Mouse (Mus musculus) liver, embryonic 16.5 days (tissue): ENCODE results near the gene Coq10b. TPM values are rescaled to one million over a fixed set of nuclear protein-coding genes. Genes with fewer than 3 reads are reported as not detected.

ENCODE experiments used
- ATAC-seq: fragments of 200-750 bp; cut with Nextera tagmentation; 2 replicates; pipeline ENCODE4 v1.8.0; 2017; ENCODE audit warnings: low read depth, mild to moderate bottlenecking, moderate number of reproducible peaks, moderate library complexity
- H3K27ac ChIP-seq: fragments of 300-500 bp; sonication (generic); 2 replicates; pipeline ENCODE4 v1.5.1; 2014; ENCODE audit warnings: mild to moderate bottlenecking, low read length
- H3K27me3 ChIP-seq: fragments of 300-500 bp; sonication (generic); 2 replicates; pipeline ENCODE4 v1.6.1; 2014; ENCODE audit warnings: low read depth, low read length, mixed read lengths; ENCODE audit not compliant: control insufficient read depth, insufficient read depth
- H3K36me3 ChIP-seq: fragments of 300-500 bp; sonication (generic); 2 replicates; pipeline ENCODE4 v1.6.1; 2014; ENCODE audit warnings: mild to moderate bottlenecking; ENCODE audit not compliant: control insufficient read depth, insufficient read depth
- H3K4me1 ChIP-seq: fragments of 300-500 bp; sonication (generic); 2 replicates; pipeline ENCODE4 v1.6.1; 2014; ENCODE audit warnings: low read depth, low read length, mixed read lengths; ENCODE audit not compliant: control insufficient read depth
- H3K4me2 ChIP-seq: fragments of 300-500 bp; sonication (generic); 2 replicates; pipeline ENCODE4 v1.6.1; 2014; ENCODE audit warnings: low read depth, low read length, mixed read lengths
- H3K4me3 ChIP-seq: fragments of 300-500 bp; sonication (generic); 2 replicates; pipeline ENCODE4 v1.5.1; 2014; ENCODE audit warnings: low read depth, mild to moderate bottlenecking, low read length
- H3K9ac ChIP-seq: fragments of 300-500 bp; sonication (generic); 2 replicates; pipeline ENCODE4 v1.6.1; 2014; ENCODE audit warnings: low read depth, low read length
- H3K9me3 ChIP-seq: fragments of 300-500 bp; sonication (generic); replicated peaks from 2 replicates; pipeline ENCODE4 v1.6.1; 2016; ENCODE audit warnings: low read length; ENCODE audit not compliant: control insufficient read depth
- WGBS: fragments of 180-500 bp; shearing (Covaris S2); extraction: QIAGEN DNeasy Blood & Tissue Kit; methylation state at CpG from one replicate; pipeline ENCODE4 v1.1.7; 2014; ENCODE audit not compliant: insufficient replicate concordance; 5-methylcytosine and 5-hydroxymethylcytosine counted together
- polyA plus RNA-seq: library from polyadenylated mRNA; unstranded; fragments of >200 nt; fragmentation: Nextera tagmentation; extraction: Ambion mirVana; gene quantifications from 2 replicates; pipeline ENCODE4 v1.2.1, GENCODE M21; 2015

Gene Coq10b
- polyA plus RNA-seq, 1 experiment from 2014 or later, result 12.0 TPM

- H3K9me3 ChIP-seq, result no peaks in the 10 kb centered on the region
- peak within 1 kb of the TSS; percentile 88 for H3K4me3 ChIP-seq
- H3K4me2 ChIP-seq, result peak within 1 kb of the TSS; percentile 96
- peak within 1 kb of the TSS; percentile 90 for H3K9ac ChIP-seq
- peaks cover 18% of the 10 kb centered on the region for H3K36me3 ChIP-seq
- H3K4me1 ChIP-seq, result peaks cover 14% of the 10 kb centered on the region
- peak; percentile 88 for ATAC-seq
- no peaks in the 10 kb centered on the region for H3K27me3 ChIP-seq
- H3K27ac ChIP-seq, result peak within 1 kb of the TSS; percentile 94
- under 1% methylated on average over 74 of the region's 76 CpGs for WGBS
Measured at GRCm38 (mm10) chr1:55087932-55088610, 35.5 kb downstream of the Coq10b start, which contains the start of the genes Hspe1 and Hspd1. Hspe1 (plus strand) TSS chr1:55088132. Hspd1 (minus strand) TSS chr1:55088243.

GRCm38 (mm10) chr1:55088611-55089497, 36.3 kb downstream of the Coq10b start:
- H3K9ac ChIP-seq, result peak overlapping the region; percentile 90
- peak overlapping the region; percentile 96 for H3K4me2 ChIP-seq
- H3K4me1 ChIP-seq, result peaks cover 14% of the 10 kb centered on the region
- peak overlapping the region; percentile 88 for H3K4me3 ChIP-seq
- H3K27me3 ChIP-seq, result no peaks in the 10 kb centered on the region
- WGBS, result 2% methylated on average over 16 of the region's 16 CpGs
- peak overlapping the region; percentile 94 for H3K27ac ChIP-seq
- no peaks in the 10 kb centered on the region for H3K9me3 ChIP-seq
- peaks cover 10% of the 10 kb centered on the region for H3K36me3 ChIP-seq
- ATAC-seq, result no peak

- WGBS, result 60% methylated on average over 5 of the region's 5 CpGs
Measured at GRCm38 (mm10) chr1:55089498-55090064, 37.0 kb downstream of the Coq10b start.

GRCm38 (mm10) chr1:55092056-55092455, 39.5 kb downstream of the Coq10b start:
- WGBS, result 65% methylated on average over 2 of the region's 2 CpGs
- Histone ChIP-seq H3K4me3 (no peak overlapping the region), H3K9me3 (no peaks in the 10 kb centered on the region), H3K36me3 (peaks cover 4% of the 10 kb centered on the region), H3K4me1 (peaks cover 5% of the 10 kb centered on the region), H3K27me3 (no peaks in the 10 kb centered on the region), H3K9ac (no peak overlapping the region), H3K27ac (no peak overlapping the region), H3K4me2 (no peak overlapping the region)
- ATAC-seq, result no peak

More at GRCm38 (mm10) chr1:55089498-55090064, 37.0 kb downstream of the Coq10b start:
- H3K9ac ChIP-seq, result peak overlapping the region; percentile 19; the same call in 1 of the 2 replicates
- peak overlapping the region; percentile 88 for H3K4me3 ChIP-seq
- ATAC-seq, result no peak
- H3K27ac ChIP-seq, result 0 out of 2 replicates have a peak overlapping the region, but pooled peaks have one; percentile 3
- no peaks in the 10 kb centered on the region for H3K27me3 ChIP-seq
- peaks cover 14% of the 10 kb centered on the region for H3K4me1 ChIP-seq
- peaks cover 8% of the 10 kb centered on the region for H3K36me3 ChIP-seq
- H3K4me2 ChIP-seq, result peak overlapping the region; percentile 96
- H3K9me3 ChIP-seq, result no peaks in the 10 kb centered on the region

- Histone ChIP-seq H3K4me1 (peaks cover 5% of the 10 kb centered on the region), H3K36me3 (peaks cover 4% of the 10 kb centered on the region), H3K9me3 (no peaks in the 10 kb centered on the region), H3K9ac (no peak overlapping the region), H3K4me2 (no peak overlapping the region), H3K4me3 (no peak overlapping the region), H3K27ac (no peak overlapping the region), H3K27me3 (no peaks in the 10 kb centered on the region)
- 31% methylated on average over 1 of the region's 1 CpGs for WGBS
- no peak for ATAC-seq
Measured at GRCm38 (mm10) chr1:55092469-55092868, 39.9 kb downstream of the Coq10b start.

- no peaks in the 10 kb centered on the region; the same call in 1 of the 2 replicates for H3K4me1 ChIP-seq
- no peak overlapping the region for H3K27ac ChIP-seq
- WGBS, result 57% methylated on average over 9 of the region's 9 CpGs
- no peaks in the 10 kb centered on the region for H3K36me3 ChIP-seq
- no peaks in the 10 kb centered on the region for H3K27me3 ChIP-seq
- no peak overlapping the region for H3K4me3 ChIP-seq
- H3K9ac ChIP-seq, result no peak overlapping the region
- H3K9me3 ChIP-seq, result no peaks in the 10 kb centered on the region
- peak; percentile 47; the same call in 1 of the 2 replicates for ATAC-seq
- no peak overlapping the region for H3K4me2 ChIP-seq
Measured at GRCm38 (mm10) chr1:55106919-55107585, 54.5 kb downstream of the Coq10b start.

- Histone ChIP-seq H3K4me1 (no peaks in the 10 kb centered on the region; the same call in 1 of the 2 replicates), H3K9me3 (no peaks in the 10 kb centered on the region), H3K27me3 (no peaks in the 10 kb centered on the region), H3K9ac (no peak overlapping the region), H3K4me2 (no peak overlapping the region), H3K27ac (no peak overlapping the region), H3K36me3 (no peaks in the 10 kb centered on the region), H3K4me3 (no peak overlapping the region)
- WGBS, result 84% methylated on average over 1 of the region's 1 CpGs
- ATAC-seq, result no peak
Measured at GRCm38 (mm10) chr1:55107644-55108043, 55.1 kb downstream of the Coq10b start.

- Histone ChIP-seq H3K27ac (no peak overlapping the region), H3K36me3 (no peaks in the 10 kb centered on the region), H3K4me2 (no peak overlapping the region), H3K9ac (no peak overlapping the region), H3K4me3 (no peak overlapping the region), H3K4me1 (no peaks in the 10 kb centered on the region; the same call in 1 of the 2 replicates), H3K27me3 (no peaks in the 10 kb centered on the region), H3K9me3 (no peaks in the 10 kb centered on the region)
- WGBS, result 38% methylated on average over 2 of the region's 2 CpGs
- no peak for ATAC-seq
Measured at GRCm38 (mm10) chr1:55108473-55108872, 55.9 kb downstream of the Coq10b start.
